Mouse (Mus musculus): Measurements from ENCODE around the gene Nnmt.
A peak's percentile ranks its signal among the peaks of the same experiment; 100 is the strongest.

The Nnmt gene

GRCm38 (mm10) chr9:48604939-48605598 is at the start of gene Nnmt:
Gene Nnmt, minus strand, starts transcription at chr9:48605153.
- peak; percentile 83 for DNase-seq (ENCODE audit: low spot score)

GRCm38 (mm10) chr9:48654730-48655129 is 49.8 kb upstream of the Nnmt start:
- no peak for DNase-seq (ENCODE audit: low spot score)

DNA sequence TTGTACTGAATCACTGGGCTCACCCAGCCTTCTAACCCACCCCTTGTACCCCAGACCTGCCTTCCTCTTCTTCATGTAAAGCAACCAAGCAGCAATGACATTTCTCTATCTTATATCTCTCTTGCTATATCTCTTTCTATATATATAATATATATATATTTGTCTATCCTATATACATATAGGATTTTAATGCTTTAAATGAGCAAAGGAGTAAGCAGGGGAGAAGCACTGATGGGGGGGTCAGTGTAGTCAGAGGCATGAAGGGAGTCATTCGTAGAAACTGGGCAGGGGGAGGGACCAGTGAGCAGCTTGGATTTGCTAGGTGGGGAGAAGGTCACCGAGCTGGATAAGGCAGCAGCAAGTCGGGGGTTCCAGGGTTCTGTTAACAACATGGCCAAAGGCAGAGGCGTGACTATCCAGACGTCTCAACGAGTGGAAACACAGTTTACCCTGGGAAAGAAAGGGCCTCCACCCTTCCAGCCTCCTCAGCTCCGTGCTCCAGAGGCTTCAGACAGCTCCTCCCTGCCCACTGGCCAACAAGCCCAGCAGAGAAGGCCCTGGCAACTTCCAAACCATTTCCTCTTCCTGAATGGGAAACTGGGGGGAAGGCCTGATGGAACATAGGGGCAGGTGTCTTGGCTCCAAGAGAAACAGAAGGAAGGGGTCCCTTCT is 48.6 kb upstream of the Nnmt start:
- DNase-seq (ENCODE audit: low spot score), result peak; percentile 45

GRCm38 (mm10) chr9:48652026-48652425 is 47.1 kb upstream of the Nnmt start:
- DNase-seq (ENCODE audit: low spot score), result no peak

- DNase-seq (ENCODE audit: low spot score), result no peak
Measured at GRCm38 (mm10) chr9:48650846-48651245, 45.9 kb upstream of the Nnmt start.

DNA sequence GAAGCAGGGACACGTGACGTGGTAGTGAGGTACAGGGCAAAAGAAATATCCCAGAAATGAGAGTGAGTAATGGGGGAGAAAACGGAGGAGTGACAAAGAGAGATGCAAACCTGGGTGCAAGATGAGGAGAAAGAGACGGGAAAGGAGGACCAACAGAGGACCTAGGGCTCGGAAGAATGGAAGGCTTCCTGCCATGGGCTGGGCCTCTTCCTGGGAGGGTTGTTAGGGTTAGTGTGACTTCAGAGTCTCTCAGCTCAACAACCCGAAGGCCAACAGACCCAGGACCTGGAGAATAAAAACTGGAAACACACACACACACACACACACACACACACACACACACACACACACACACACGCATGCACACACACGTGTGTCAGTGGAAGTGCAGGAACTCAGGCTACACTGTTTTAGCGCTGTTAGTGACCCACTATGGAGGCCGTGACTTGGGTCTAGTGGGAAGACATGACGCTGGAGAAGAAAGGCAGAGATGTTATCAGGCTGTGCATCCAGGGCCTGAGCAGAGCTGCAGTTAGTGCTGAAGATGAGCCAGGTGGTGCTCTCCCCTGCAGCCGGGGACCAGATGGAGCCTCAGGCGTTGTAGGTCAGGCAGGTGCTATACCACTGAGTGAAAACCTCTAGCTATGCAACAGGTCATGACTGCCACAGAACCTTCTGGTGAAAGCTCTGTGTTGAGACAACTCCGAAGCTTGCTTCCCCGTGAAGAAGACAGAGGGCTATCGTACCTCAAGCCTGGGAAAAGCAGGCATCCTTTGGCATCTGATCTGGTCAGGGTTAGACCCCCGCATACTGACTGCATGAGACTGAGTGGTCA is 45.1 kb upstream of the Nnmt start:
- no peak for DNase-seq (ENCODE audit: low spot score)

DNA sequence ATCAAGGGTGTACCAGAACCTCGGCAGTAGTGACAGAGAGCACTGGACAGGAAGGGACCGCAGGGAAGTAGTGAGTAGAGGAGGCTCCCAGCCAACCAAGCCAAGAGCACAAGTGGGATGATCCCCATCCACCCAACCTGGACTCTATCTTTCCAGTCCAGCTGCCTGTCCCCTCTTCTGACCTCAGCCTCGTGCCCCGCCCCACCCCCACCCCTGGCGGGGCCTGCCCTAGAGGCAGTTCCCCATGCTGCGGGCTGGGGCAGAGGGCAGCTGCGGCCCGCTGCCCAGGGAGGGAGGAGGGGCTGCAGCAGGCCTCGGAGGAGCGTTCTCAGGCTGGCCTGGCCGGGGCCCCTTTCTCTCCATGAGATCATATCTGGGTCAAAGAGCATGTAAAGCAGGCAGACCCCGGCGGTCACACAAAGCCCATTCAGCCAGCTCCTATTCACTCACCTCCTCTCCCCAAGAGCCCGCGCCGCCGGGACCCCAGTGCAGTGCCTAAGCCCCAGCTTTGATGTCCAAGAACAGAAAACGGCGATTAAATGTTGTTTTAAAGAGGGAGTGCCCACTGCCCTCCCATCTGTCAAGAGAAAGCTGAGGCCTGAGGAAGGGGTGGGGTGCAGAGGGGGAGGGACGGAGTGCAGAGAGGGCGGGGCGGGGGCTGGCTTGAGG is 44.3 kb upstream of the Nnmt start:
- peak; percentile 77 for DNase-seq (ENCODE audit: low spot score)

GRCm38 (mm10) chr9:48648285-48649097 is 43.5 kb upstream of the Nnmt start:
- peak; percentile 44 for DNase-seq (ENCODE audit: low spot score)

- DNase-seq (ENCODE audit: low spot score), result no peak
Measured at GRCm38 (mm10) chr9:48647648-48648284, 42.8 kb upstream of the Nnmt start.

GRCm38 (mm10) chr9:48646781-48647647 is 42.1 kb upstream of the Nnmt start:
- no peak for DNase-seq (ENCODE audit: low spot score)

GRCm38 (mm10) chr9:48646251-48646650 is 41.3 kb upstream of the Nnmt start:
- peak; percentile 88 for DNase-seq (ENCODE audit: low spot score)

DNA sequence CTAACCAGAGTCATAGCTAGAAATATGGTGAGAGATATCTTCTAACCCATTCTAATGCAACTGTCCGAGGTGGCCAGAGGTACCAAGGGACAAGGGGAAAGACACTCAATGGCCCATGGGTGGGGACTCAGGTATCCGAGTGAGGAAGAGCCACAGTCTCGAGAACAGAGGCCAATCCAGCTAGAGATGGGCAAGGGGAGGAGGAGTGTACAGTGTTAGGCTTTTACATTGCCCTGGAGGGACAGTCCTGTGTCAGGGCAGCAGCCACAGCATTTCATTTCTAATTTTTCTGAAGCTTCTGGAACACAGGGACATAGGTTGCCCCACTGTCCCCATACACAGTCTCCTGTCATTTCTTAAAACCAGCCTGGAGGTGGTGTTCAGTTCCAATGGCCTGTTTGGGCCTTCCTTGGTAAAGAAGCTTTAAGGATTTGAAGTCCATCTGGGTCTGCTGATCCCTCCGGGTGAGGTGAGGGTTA is 40.7 kb upstream of the Nnmt start:
- DNase-seq (ENCODE audit: low spot score), result no peak

DNA sequence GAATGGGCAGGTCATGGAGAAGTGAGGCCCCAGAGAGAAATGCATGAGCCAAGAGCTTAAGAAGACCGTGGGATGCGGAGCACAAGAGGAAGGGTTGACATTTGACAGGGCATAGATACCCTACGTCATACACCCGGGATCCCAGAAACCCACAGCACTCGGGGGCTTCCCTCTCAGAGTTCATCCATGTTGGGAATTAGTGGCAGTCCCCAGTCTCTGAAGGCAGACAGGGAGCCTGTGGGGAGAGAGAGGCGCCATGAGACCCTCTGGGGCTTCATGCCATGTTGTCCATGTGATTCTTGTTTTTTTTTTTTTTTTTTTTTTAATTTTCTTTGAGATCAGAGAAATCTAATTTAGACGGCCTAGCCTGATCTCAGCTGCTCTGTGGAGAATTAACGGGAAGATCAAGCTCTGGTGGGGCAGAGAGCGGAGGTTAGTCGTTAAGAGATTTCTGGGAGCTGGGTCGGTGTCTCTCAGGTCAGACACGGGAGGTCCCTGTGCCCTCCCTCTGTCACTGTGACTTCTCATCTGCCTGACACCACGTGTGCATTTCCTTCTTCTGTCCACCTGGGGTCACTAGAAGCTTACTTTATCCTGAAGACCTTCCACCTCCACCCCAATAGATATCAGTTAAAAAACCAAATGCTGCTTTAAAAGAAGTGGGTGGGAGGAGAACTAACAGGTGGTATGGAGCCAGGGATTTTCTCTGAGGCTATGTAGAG is 40.1 kb upstream of the Nnmt start:
- peak; percentile 78 for DNase-seq (ENCODE audit: low spot score)

DNA sequence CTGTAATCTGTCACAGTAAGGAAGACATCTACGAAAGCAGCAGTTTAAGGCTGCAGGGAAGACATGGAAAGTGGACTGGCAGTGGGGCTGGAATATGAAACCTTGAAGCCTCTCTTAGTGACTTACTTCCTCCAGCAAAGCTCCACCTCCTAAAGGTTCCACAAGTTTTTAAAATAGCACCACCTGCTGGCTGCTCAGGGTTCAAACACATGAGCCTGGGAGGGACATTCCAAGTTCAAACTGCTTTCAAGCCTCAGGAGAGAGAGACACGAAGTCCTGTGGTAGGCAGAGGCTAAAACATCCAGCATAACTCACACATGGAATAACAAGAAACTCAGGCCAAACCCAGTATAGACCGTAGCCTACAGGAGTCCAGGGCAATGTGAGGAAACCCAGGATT is 39.4 kb upstream of the Nnmt start:
- DNase-seq (ENCODE audit: low spot score), result no peak

DNA sequence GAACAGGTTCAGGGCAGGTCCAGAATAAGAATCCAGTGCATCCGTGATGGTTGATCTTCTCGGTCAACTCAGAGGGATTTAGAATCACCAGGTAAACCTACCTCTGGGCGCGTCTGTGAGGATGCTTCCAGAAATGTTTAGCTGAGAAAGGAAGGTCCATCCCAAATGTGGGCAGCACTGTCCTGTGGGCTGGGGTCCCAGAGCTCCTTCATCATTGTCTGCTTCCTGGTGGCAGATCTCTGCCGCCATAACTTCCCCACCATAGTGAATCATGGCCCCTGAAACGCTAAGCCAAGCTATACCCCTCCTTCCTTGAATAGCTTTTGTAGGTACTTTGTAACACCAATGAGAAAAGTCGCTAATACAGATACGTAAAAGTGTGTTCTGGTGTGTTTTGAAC is 36.7 kb upstream of the Nnmt start:
- DNase-seq (ENCODE audit: low spot score), result no peak

DNA sequence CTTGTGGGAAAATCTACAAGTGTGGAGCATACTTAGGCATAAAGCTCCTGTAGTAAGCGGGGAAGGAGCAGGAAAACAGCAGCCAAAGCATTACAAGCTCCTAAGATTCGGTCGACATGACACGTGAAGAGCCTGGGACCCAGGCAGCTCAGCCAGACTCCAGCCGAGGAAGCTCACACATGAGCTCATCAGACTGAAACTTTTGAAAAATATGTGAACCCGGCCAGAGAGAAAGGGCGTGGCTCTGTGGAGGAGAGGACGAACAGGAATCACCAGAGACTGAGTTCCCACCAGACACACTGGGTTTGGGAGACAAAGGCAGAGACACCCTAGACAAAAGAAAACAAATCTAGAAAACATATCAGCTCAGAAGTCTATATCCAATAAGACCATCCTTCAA is 35.9 kb upstream of the Nnmt start:
- DNase-seq (ENCODE audit: low spot score), result no peak

DNA sequence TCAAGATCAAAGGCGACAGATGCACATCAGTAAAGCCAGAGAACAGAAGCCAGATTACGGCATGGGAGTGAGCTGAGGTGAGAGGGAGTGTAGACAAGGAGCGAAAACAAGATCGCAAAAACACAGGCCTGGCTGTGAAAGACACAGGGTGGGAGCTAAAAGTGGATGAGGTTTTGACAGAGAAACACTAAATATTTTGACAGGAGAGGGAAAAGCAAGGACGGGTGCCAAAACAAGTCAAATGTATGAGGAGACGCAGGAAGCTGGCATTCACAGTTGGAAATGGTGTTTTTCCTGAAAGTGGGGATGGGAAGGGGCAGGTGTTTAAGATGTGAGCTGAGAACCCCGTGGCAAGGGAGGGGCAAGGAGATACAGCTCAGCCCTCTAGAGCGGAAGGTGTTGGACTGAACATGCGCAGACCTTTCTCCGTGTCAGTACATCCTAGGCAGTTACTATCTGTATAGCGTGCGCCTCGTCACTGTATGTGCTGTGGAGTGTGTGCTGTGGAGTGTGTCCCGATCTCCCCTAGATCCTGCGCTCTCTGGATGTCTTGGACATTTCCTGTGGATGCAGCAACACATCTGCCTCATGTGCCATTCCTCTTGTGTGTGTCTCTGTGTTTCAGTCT is 33.3 kb upstream of the Nnmt start:
- DNase-seq (ENCODE audit: low spot score), result no peak

DNA sequence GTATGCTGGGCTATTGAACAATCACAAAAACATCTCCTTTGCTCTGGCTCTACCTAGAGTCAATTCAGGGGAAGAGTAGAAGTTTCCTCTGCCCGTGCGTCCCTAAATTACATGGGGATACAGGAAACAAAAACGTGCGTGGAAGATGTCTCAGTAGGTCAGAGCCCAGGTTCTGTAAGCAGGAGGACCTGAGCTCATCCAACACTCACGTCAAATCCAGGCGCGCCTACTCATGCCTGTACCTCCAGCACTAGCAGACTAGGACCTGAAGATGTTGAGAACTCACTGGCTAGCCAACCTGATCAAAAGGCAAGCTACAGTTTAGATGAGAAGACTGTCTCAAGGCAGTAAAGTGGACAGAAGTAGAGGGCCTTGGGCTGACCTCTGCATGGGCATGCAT is 32.2 kb upstream of the Nnmt start:
- DNase-seq (ENCODE audit: low spot score), result no peak
